Mouse (Mus musculus) myocyte (in vitro differentiated cells): ENCODE measurements around the gene Tmem53. TPM values are rescaled to one million over a fixed set of nuclear protein-coding genes. Genes with fewer than 3 reads are reported as not detected.

Experiments
- H3K27me3 ChIP-seq: one replicate; pipeline ENCODE4 v1.6.1; 2011; ENCODE audit not compliant: control insufficient read depth, insufficient read depth, insufficient read length
- H3K36me3 ChIP-seq: one replicate; pipeline ENCODE4 v1.6.1; 2011; ENCODE audit not compliant: control insufficient read depth, insufficient read depth
- H3K4me2 ChIP-seq: one replicate; pipeline ENCODE4 v1.6.1; 2011; ENCODE audit warnings: low read depth, control low read depth
- H3K4me3 ChIP-seq: one replicate; pipeline ENCODE4 v1.5.1; 2011; ENCODE audit warnings: mild to moderate bottlenecking, control low read depth, moderate library complexity
- H3K79me2 ChIP-seq: one replicate; pipeline ENCODE4 v1.6.1; 2011; ENCODE audit not compliant: control insufficient read depth, insufficient read depth
- H3ac ChIP-seq: one replicate; pipeline ENCODE4 v1.6.1; 2011; ENCODE audit not compliant: control insufficient read depth, insufficient read length
- CEBPB ChIP-seq: IDR thresholded peaks from 2 replicates; pipeline ENCODE4 v1.6.1; 2011; ENCODE audit warnings: mild to moderate bottlenecking, moderate library complexity; ENCODE audit not compliant: poor library complexity, insufficient read depth, severe bottlenecking
- E2F4 ChIP-seq: IDR thresholded peaks from one replicate; pipeline ENCODE4 v1.6.1; 2011; ENCODE audit warnings: mild to moderate bottlenecking, control low read depth, moderate library complexity; ENCODE audit not compliant: insufficient read depth
- MAX ChIP-seq: IDR thresholded peaks from one replicate; pipeline ENCODE4 v1.6.1; 2011; ENCODE audit warnings: low read depth, mild to moderate bottlenecking, control low read depth
- MYOD1 ChIP-seq, 3 experiments: IDR thresholded peaks; one replicate each; pipeline ENCODE4 v1.6.1; 2011; ENCODE audit warnings: control low read depth in 2 of 3, low read depth in 2 of 3, mild to moderate bottlenecking in 2 of 3, moderate library complexity in 1 of 3; ENCODE audit not compliant: insufficient read length in 2 of 3, control insufficient read depth in 1 of 3
- MYOG ChIP-seq, 3 experiments: IDR thresholded peaks; one replicate each; pipeline ENCODE4 v1.6.1; 2011; ENCODE audit warnings: control low read depth in 2 of 3, low read depth in 2 of 3, mild to moderate bottlenecking in 2 of 3; ENCODE audit not compliant: insufficient read length in 2 of 3, control insufficient read depth in 1 of 3, insufficient read depth in 1 of 3
- POLR2A ChIP-seq: IDR thresholded peaks from one replicate; pipeline ENCODE4 v1.6.1; 2011; ENCODE audit warnings: low read depth, mild to moderate bottlenecking, control low read depth, moderate library complexity; ENCODE audit not compliant: insufficient read length
- POLR2AphosphoS2 ChIP-seq: IDR thresholded peaks from one replicate; pipeline ENCODE4 v1.6.1; 2011; ENCODE audit warnings: low read depth, control low read depth; ENCODE audit not compliant: insufficient read length
- REST ChIP-seq: IDR thresholded peaks from one replicate; pipeline ENCODE4 v1.6.1; 2011; ENCODE audit warnings: mild to moderate bottlenecking, control low read depth, moderate library complexity; ENCODE audit not compliant: insufficient read depth, insufficient read length
- SRF ChIP-seq: IDR thresholded peaks from one replicate; pipeline ENCODE4 v1.6.1; 2011; ENCODE audit warnings: low read depth; ENCODE audit not compliant: control insufficient read depth, insufficient read length
- TCF12 ChIP-seq: IDR thresholded peaks from one replicate; pipeline ENCODE4 v1.6.1; 2011; ENCODE audit warnings: mild to moderate bottlenecking, control low read depth; ENCODE audit not compliant: poor library complexity, insufficient read depth, severe bottlenecking
- TCF3 ChIP-seq: IDR thresholded peaks from one replicate; pipeline ENCODE4 v1.6.1; 2011; ENCODE audit warnings: low read depth, control low read depth; ENCODE audit not compliant: insufficient read length
- USF1 ChIP-seq: IDR thresholded peaks from one replicate; pipeline ENCODE4 v1.6.1; 2011; ENCODE audit warnings: low read depth, mild to moderate bottlenecking, control low read depth, moderate library complexity
- polyA plus RNA-seq: library from polyadenylated mRNA; unstranded; fragments of >200 nt; fragmentation: generic; extraction: Trizol; gene quantifications from one replicate; pipeline ENCODE4 v1.2.1, GENCODE M21; 2012; ENCODE audit warnings: missing spikeins

The Tmem53 gene
- polyA plus RNA-seq, 1 experiment = 12.7 TPM

DNA sequence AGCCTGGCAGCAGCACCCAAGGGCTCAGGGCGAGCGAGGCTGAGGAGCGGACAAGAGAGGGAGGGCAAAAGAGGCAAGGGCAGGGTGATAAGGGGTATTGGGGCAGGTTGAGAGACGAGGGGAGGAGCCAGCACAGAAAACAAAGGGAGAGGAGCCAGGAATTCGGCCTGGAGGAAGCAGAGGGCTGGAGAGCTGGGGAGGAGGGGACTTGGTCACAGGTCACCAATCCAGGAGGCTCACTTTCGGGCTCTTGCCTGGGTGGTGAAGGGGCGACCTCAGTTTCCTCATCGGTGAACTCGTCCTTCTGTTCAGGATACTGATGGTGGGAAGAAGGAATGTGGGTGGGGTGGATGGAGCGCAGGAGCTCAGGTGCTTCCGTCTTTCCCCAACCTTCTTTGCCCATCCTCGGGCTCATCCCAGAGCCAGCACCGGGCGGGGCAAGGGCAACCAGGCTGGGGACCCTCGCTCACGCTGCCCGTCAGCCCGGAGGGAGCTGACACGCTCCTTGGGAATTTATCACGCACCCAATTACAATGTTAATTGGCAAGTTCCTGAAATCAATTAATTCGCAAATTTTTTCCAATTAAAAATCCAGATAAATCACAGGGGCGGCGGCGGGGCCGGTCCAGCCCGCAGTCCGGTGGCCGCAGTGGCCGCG lies 52.0 kb downstream of the Tmem53 start:
- TF ChIP-seq TCF3 (no peak), E2F4 (no peak), CEBPB (no peak), MYOD1 (IDR thresholded peaks at IDR 0.05; ENCODE audit: control insufficient read depth in 1 of 3, insufficient read length in 2 of 3, low read depth in 2 of 3) (no peak), MAX (no peak), POLR2AphosphoS2 (no peak), TCF12 (no peak), USF1 (no peak), MYOG (IDR thresholded peaks at IDR 0.05; ENCODE audit: control insufficient read depth in 1 of 3, insufficient read depth in 1 of 3, insufficient read length in 2 of 3, low read depth in 2 of 3) (no peak), REST (no peak)
- Histone ChIP-seq H3ac (no peak overlapping the region), H3K36me3 (no peaks in the 10 kb centered on the region), H3K79me2 (no peaks in the 10 kb centered on the region), H3K4me3 (no peak overlapping the region), H3K27me3 (peaks cover 53% of the 10 kb centered on the region), H3K4me2 (peak overlapping the region; percentile 50)

DNA sequence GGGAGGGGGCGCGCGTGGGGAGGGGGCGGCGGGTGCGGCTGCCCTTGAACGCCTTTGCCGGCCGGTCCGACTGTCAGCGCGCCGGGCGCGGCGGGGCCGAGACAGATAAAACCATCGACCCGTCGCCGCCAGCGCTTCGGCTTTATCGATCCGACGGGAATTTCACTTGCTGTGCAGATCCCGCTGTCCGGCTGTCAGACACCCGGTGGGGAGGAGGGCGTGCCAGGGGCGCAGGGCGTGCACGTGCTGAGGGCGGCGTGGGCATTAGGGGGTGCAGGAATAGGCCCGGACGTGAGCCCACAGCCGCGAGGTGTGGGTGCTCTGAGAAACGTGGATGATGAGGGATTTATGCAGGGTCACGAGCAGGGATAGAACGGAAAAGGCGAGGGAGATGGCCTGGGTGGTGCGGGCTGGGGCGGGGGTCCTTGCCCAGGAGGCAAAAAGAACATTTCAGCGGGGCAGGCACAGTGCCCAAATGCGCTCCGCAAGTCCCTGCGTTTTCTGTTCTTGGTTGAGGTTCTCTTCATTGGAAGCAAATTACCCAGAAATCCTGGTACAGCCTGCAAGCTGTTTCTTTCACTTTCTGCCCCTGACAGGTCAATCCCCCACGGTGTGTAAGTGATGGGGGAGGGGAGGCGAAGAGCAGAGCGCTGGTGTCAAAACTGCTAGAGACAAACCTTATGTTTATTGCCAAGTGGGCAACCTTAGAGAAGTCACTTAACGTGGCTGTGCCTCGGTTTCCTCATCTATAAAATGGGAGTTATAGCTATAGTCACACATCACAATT lies 52.7 kb downstream of the Tmem53 start:
- H3ac ChIP-seq = no peak overlapping the region
- H3K4me2 ChIP-seq = peak overlapping the region; percentile 71
- no peaks in the 10 kb centered on the region for H3K79me2 ChIP-seq
- no peak overlapping the region for H3K4me3 ChIP-seq
- TF ChIP-seq TCF3 (no peak), POLR2AphosphoS2 (no peak), USF1 (no peak), SRF (no peak), POLR2A (no peak), REST (no peak), MYOD1 (IDR thresholded peaks at IDR 0.05; ENCODE audit: control insufficient read depth in 1 of 3, insufficient read length in 2 of 3, low read depth in 2 of 3) (no peak), CEBPB (no peak), MAX (no peak), MYOG (IDR thresholded peaks at IDR 0.05; ENCODE audit: control insufficient read depth in 1 of 3, insufficient read depth in 1 of 3, insufficient read length in 2 of 3, low read depth in 2 of 3) (no peak), TCF12 (no peak), E2F4 (no peak)
- no peaks in the 10 kb centered on the region for H3K36me3 ChIP-seq
- peaks cover 48% of the 10 kb centered on the region for H3K27me3 ChIP-seq

DNA sequence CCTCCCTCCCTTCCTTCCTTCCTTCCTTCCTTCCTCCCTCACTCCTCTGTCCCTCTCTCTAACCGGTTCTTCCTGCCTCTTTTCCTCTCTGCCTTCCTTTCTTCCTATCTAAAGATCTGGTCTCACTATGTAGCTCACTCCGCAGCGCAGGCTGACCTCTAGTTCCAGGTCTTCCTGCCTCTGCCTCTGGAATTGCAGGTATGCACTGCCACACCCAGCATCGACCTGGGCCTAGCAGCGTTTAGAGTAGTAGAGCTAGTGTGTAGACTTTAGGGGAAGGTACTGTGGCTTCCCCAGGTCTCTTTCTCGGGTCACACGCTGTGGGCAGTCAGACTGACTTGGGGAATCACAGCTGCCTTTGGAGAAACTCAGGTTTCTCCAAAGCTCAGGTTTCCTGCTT lies 53.7 kb downstream of the Tmem53 start:
- Histone ChIP-seq H3K4me2 (no peak overlapping the region), H3K27me3 (peaks cover 40% of the 10 kb centered on the region)

DNA sequence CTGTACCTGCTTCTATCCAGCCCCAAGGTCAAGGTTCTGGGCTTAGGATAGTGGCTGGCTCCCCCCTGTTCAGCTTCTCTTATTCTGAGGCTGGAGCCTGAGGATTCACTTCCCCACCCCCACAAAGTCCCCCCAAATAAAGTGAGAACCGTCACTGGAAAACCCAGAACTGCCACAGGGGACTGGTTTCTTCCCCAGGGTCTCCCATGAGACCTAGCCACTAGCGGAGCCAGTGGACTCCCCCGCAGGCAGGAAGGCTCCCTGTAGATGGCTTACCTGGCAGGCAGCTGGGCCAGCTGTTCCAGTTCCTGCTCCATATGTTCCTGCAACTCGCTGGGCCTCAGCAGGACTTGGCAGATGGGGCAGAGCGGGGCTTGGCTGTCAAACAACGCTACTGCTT lies 55.5 kb downstream of the Tmem53 start:
- no peak overlapping the region for H3K4me3 ChIP-seq
- H3K27me3 ChIP-seq = peaks cover 34% of the 10 kb centered on the region
- no peaks in the 10 kb centered on the region for H3K79me2 ChIP-seq
- no peak overlapping the region for H3K4me2 ChIP-seq
- TF ChIP-seq POLR2A (no peak), TCF3 (no peak), CEBPB (no peak), REST (no peak), USF1 (no peak), TCF12 (no peak), POLR2AphosphoS2 (no peak), SRF (no peak), MYOG (IDR thresholded peaks at IDR 0.05; ENCODE audit: control insufficient read depth in 1 of 3, insufficient read depth in 1 of 3, insufficient read length in 2 of 3, low read depth in 2 of 3) (no peak), MAX (no peak), MYOD1 (IDR thresholded peaks at IDR 0.05; ENCODE audit: control insufficient read depth in 1 of 3, insufficient read length in 2 of 3, low read depth in 2 of 3) (no peak), E2F4 (no peak)
- no peaks in the 10 kb centered on the region for H3K36me3 ChIP-seq
- H3ac ChIP-seq = no peak overlapping the region

More for the DNA sequence above, 53.7 kb downstream of the Tmem53 start:
- Histone ChIP-seq H3K4me3 (no peak overlapping the region), H3K79me2 (no peaks in the 10 kb centered on the region), H3K36me3 (no peaks in the 10 kb centered on the region), H3ac (no peak overlapping the region)
- TF ChIP-seq REST = no peak
- no peak for TF ChIP-seq TCF12
- no peak for TF ChIP-seq POLR2AphosphoS2
- TF ChIP-seq SRF = no peak
- no peak for TF ChIP-seq TCF3
- no peak for TF ChIP-seq MYOG (IDR thresholded peaks at IDR 0.05; ENCODE audit: control insufficient read depth in 1 of 3, insufficient read depth in 1 of 3, insufficient read length in 2 of 3, low read depth in 2 of 3)
- TF ChIP-seq MYOD1 (IDR thresholded peaks at IDR 0.05; ENCODE audit: control insufficient read depth in 1 of 3, insufficient read length in 2 of 3, low read depth in 2 of 3) = no peak
- no peak for TF ChIP-seq USF1
- no peak for TF ChIP-seq POLR2A
- TF ChIP-seq E2F4 = no peak
- no peak for TF ChIP-seq CEBPB
- TF ChIP-seq MAX = no peak
